Mouse (Mus musculus): Measurements from ENCODE around the gene Tprgl. TPM values are rescaled to one million over a fixed set of nuclear protein-coding genes. Genes with fewer than 3 reads are reported as not detected.

Tprgl gene
- polyA plus RNA-seq, 2 experiments = 95.7 to 156 TPM

DNA sequence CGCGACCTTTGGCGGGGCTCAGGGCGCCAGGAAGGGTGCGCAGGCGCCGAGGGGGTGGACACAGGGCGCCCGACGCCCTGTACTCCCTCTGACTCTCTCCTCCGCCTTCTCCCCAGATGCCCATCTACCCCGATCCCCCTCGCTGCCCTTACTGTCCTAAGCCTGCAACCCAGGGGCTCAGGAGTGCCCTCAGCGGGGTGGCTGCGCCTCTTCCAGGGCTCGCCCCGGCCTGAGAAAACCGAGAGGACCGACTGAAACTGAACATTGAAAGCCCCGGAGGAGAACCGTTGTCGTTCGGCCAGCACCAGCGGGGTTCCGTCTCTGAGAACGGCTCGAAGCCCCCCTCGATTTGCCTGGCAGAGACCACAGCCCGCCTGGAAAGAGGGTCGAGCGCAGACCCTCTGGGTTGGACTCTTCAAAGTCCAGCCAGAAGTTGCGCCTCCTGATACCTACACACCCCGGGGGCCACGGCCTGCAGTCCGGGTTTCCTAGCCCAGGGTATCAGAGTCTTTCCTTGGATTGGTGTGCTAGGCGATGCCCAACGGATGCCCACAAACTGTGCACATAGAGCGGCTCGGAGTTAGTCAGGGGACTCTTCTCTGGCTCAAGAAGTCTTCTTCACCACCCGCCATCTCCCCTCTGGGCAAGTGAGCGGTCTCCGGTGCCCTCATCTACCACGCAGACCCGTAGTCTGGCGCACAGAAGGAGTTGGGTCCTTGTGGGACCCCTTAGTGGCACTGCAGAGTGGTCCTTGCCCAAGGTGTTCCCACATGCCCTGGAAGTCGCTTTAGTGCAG, 20.1 kb downstream of the Tprgl start:
- Histone ChIP-seq H3K27ac (replicated peaks; ENCODE audit: low read depth, low read length) (no peak overlapping the region), H3K9ac (ENCODE audit: low read depth, low read length, severe bottlenecking) (peak overlapping the region; percentile 53), H3K4me1 (ENCODE audit: control insufficient read depth, insufficient read depth, low read length) (peaks cover 15% of the 10 kb centered on the region; the same call in 1 of the 2 replicates), H3K4me2 (replicated peaks; ENCODE audit: low read depth, low read length, severe bottlenecking) (peak overlapping the region; percentile 91), H3K36me3 (ENCODE audit: control insufficient read depth, insufficient read depth, low read length) (no peaks in the 10 kb centered on the region), H3K9me3 (ENCODE audit: control insufficient read depth, low read length) (no peaks in the 10 kb centered on the region), H3K27me3 (ENCODE audit: control insufficient read depth, insufficient read depth, low read length) (peaks cover 47% of the 10 kb centered on the region), H3K4me3 (replicated peaks; ENCODE audit: low read length) (peak overlapping the region; percentile 47)
- WGBS = 2% methylated on average over 41 of the region's 46 CpGs
- ATAC-seq (ENCODE audit: low FRiP score, low read depth) (no peak), DNase-seq (ENCODE audit: low spot score) (no peak)
- TF ChIP-seq POLR2A (IDR thresholded peaks at IDR 0.05; ENCODE audit: borderline replicate concordance, extremely low read depth, insufficient read depth, insufficient read length) = no peak

DNA sequence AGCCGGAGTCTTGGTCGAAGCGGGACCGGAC, 20.5 kb downstream of the Tprgl start, which contains the start of gene Trp73:
Gene Trp73 (minus strand): TSS at position 27 of the 31 bp plus-strand sequence.
- peak within 1 kb of the TSS; percentile 91 for H3K4me2 ChIP-seq (replicated peaks; ENCODE audit: low read depth, low read length, severe bottlenecking)
- no peak within 1 kb of the TSS for H3K27ac ChIP-seq (replicated peaks; ENCODE audit: low read depth, low read length)
- DNase-seq (ENCODE audit: low spot score) = no peak
- no peaks in the 10 kb centered on the region for H3K36me3 ChIP-seq (ENCODE audit: control insufficient read depth, insufficient read depth, low read length)
- peaks cover 47% of the 10 kb centered on the region for H3K27me3 ChIP-seq (ENCODE audit: control insufficient read depth, insufficient read depth, low read length)
- peak within 1 kb of the TSS; percentile 47 for H3K4me3 ChIP-seq (replicated peaks; ENCODE audit: low read length)
- no peaks in the 10 kb centered on the region for H3K9me3 ChIP-seq (ENCODE audit: control insufficient read depth, low read length)
- H3K9ac ChIP-seq (ENCODE audit: low read depth, low read length, severe bottlenecking) = peak within 1 kb of the TSS; percentile 53
- no peak for ATAC-seq (ENCODE audit: low FRiP score, low read depth)
- peaks cover 15% of the 10 kb centered on the region; the same call in 1 of the 2 replicates for H3K4me1 ChIP-seq (ENCODE audit: control insufficient read depth, insufficient read depth, low read length)
- no peak for TF ChIP-seq POLR2A (IDR thresholded peaks at IDR 0.05; ENCODE audit: borderline replicate concordance, extremely low read depth, insufficient read depth, insufficient read length)
- WGBS = no CpG with 5 or more reads among the region's 4 CpGs

DNA sequence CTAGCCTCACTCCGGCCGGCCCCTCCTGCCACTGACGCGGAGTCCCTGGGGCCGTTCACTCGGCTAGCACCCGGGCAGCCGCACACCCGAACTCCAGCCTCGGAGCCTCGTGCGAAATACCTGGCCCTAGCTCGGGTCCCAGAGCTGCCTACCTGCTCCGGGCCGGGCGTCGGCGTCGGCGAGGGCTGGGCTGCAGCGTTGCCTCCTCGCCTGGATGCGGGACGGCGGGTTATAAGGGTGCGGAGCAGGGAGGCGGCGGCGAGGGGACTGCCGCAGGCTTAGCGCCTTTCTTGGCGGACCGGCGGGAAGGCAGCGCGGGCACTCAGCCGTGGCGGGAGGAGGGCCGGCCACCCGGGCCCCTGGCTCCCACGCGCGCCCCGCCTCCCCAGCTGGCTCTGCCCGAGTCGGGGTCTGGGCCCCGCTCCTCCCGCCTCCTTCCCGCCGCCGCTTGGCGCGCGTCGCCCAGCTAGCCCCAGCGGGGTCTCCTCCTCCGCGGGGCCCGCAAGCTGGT, 20.7 kb downstream of the Tprgl start:
- Histone ChIP-seq H3K9me3 (ENCODE audit: control insufficient read depth, low read length) (no peaks in the 10 kb centered on the region), H3K9ac (ENCODE audit: low read depth, low read length, severe bottlenecking) (peak overlapping the region; percentile 53), H3K27ac (replicated peaks; ENCODE audit: low read depth, low read length) (no peak overlapping the region), H3K4me1 (ENCODE audit: control insufficient read depth, insufficient read depth, low read length) (peaks cover 15% of the 10 kb centered on the region; the same call in 1 of the 2 replicates), H3K4me3 (replicated peaks; ENCODE audit: low read length) (peak overlapping the region; percentile 47), H3K4me2 (replicated peaks; ENCODE audit: low read depth, low read length, severe bottlenecking) (peak overlapping the region; percentile 91), H3K36me3 (ENCODE audit: control insufficient read depth, insufficient read depth, low read length) (no peaks in the 10 kb centered on the region), H3K27me3 (ENCODE audit: control insufficient read depth, insufficient read depth, low read length) (peaks cover 47% of the 10 kb centered on the region)
- WGBS = 1% methylated on average over 29 of the region's 59 CpGs
- DNase-seq (ENCODE audit: low spot score) (no peak), ATAC-seq (ENCODE audit: low FRiP score, low read depth) (no peak)
- TF ChIP-seq POLR2A (IDR thresholded peaks at IDR 0.05; ENCODE audit: borderline replicate concordance, extremely low read depth, insufficient read depth, insufficient read length) = no peak

DNA sequence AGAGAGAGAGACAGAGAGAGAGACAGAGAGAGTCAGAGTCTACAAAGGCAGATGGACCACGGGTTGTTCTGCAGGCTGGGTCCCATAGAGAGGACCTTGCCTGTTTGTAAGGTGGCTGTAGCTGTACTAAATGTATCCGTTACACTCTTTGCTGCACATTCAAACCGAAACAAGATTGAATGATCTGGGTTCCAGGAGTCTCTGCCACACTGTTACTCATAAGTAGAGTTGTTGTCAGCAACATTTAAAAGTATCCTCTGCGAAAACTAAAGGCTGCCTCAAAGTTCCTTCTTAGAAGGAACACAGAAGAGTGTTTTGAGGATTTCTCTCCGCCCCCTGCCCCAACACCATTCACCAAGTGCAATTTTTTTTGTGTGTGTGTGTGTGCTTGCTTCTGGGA, 23.3 kb downstream of the Tprgl start:
- H3K4me1 ChIP-seq (ENCODE audit: control insufficient read depth, insufficient read depth, low read length) = peaks cover 10% of the 10 kb centered on the region; the same call in 1 of the 2 replicates
- no peak overlapping the region for H3K9ac ChIP-seq (ENCODE audit: low read depth, low read length, severe bottlenecking)
- WGBS = 68% methylated on average over 5 of the region's 5 CpGs
- H3K4me3 ChIP-seq (replicated peaks; ENCODE audit: low read length) = no peak overlapping the region
- no peak for TF ChIP-seq POLR2A (IDR thresholded peaks at IDR 0.05; ENCODE audit: borderline replicate concordance, extremely low read depth, insufficient read depth, insufficient read length)
- DNase-seq (ENCODE audit: low spot score) = no peak
- ATAC-seq (ENCODE audit: low FRiP score, low read depth) = no peak
- no peak overlapping the region for H3K4me2 ChIP-seq (replicated peaks; ENCODE audit: low read depth, low read length, severe bottlenecking)
- peaks cover 52% of the 10 kb centered on the region for H3K27me3 ChIP-seq (ENCODE audit: control insufficient read depth, insufficient read depth, low read length)
- no peaks in the 10 kb centered on the region for H3K36me3 ChIP-seq (ENCODE audit: control insufficient read depth, insufficient read depth, low read length)
- no peaks in the 10 kb centered on the region for H3K9me3 ChIP-seq (ENCODE audit: control insufficient read depth, low read length)
- H3K27ac ChIP-seq (replicated peaks; ENCODE audit: low read depth, low read length) = no peak overlapping the region

DNA sequence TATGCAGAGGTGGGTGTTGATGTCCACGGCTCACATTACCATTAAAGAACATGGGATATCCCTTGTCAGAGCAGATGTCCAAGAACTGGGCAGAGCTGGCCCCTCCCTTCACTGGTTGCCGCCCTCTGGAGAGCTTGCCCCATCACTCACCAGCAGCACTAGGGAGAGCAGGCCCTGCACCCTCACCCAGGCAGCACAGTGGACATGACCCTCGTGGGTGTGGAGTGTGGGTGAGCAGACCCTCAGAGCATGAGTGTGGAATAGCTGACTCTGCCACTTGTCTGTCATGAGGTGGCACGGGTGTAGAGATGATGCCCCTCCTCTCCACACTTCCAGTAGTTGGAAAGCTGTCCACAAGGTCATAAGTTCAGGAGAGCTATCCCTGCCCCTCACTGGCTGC, 25.7 kb downstream of the Tprgl start:
- ATAC-seq (ENCODE audit: low FRiP score, low read depth) (no peak), DNase-seq (ENCODE audit: low spot score) (no peak)
- TF ChIP-seq POLR2A (IDR thresholded peaks at IDR 0.05; ENCODE audit: borderline replicate concordance, extremely low read depth, insufficient read depth, insufficient read length) = no peak
- H3K36me3 ChIP-seq (ENCODE audit: control insufficient read depth, insufficient read depth, low read length) = no peaks in the 10 kb centered on the region
- no peak overlapping the region for H3K9ac ChIP-seq (ENCODE audit: low read depth, low read length, severe bottlenecking)
- no peaks in the 10 kb centered on the region for H3K4me1 ChIP-seq (ENCODE audit: control insufficient read depth, insufficient read depth, low read length)
- no peak overlapping the region for H3K4me3 ChIP-seq (replicated peaks; ENCODE audit: low read length)
- peaks cover 32% of the 10 kb centered on the region for H3K27me3 ChIP-seq (ENCODE audit: control insufficient read depth, insufficient read depth, low read length)
- no peak overlapping the region for H3K4me2 ChIP-seq (replicated peaks; ENCODE audit: low read depth, low read length, severe bottlenecking)
- no peak overlapping the region for H3K27ac ChIP-seq (replicated peaks; ENCODE audit: low read depth, low read length)
- H3K9me3 ChIP-seq (ENCODE audit: control insufficient read depth, low read length) = no peaks in the 10 kb centered on the region
- 61% methylated on average over 4 of the region's 4 CpGs for WGBS
